In the genomic region with DNA sequence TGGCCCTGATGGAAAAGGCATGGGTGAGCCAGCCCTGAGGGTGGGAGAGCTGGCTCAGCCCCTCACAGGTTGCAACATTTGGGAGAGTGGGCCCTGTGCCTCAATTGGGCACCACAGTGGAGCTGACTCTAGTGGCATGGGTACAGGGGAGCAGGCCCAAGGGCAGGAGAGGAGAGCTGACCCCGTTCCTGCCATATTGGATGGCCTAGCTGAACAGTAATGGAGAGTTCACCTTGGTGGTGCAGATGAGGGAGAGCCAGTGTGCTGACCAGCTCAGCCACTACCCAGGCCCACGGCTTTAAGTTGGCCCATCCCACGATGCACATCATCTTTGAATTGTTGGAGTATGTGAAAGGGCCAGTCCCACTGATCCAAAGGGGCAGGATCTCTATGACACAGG, we compare ENCODE assay signal across 20 mouse cellular contexts. TPM values are rescaled to one million over a fixed set of nuclear protein-coding genes. Genes with fewer than 3 reads are reported as not detected.
DNase-seq lines count a peak whose midpoint lies in the region; ATAC-seq lines count a peak whose summit lies in the region.
"Had no signal": no experiment of that assay in that cellular context is flagged by ENCODE, and none has a peak within 500 bp of the region (broad histone marks: within the 10 kb centered on the region; RNA-seq: fewer than 3 reads in every experiment).

No protein-coding gene starts in this region.

- no peak overlapping the region for H3K9ac ChIP-seq in heart, embryonic 14.5 days (ENCODE audit: low read length)
- H3K9ac ChIP-seq in limb, embryonic 11.5 days (ENCODE audit: low read length), result no peak overlapping the region
- no peak overlapping the region for H3K9ac ChIP-seq in neural tube, embryonic 12.5 days
- no peak overlapping the region for H3K9ac ChIP-seq in liver, embryonic 12.5 days
- H3K9ac ChIP-seq: forebrain, postnatal 0 days; hindbrain, embryonic 15.5 days had no signal

- H3K36me3 ChIP-seq in heart, embryonic 14.5 days (ENCODE audit: control insufficient read depth, insufficient read depth, low read length), result no peaks in the 10 kb centered on the region
- no peaks in the 10 kb centered on the region for H3K36me3 ChIP-seq in heart, embryonic 10.5 days
- no peaks in the 10 kb centered on the region for H3K36me3 ChIP-seq in limb, embryonic 11.5 days (ENCODE audit: control insufficient read depth, insufficient read depth, low read length)
- no peaks in the 10 kb centered on the region for H3K36me3 ChIP-seq in limb, embryonic 10.5 days
- H3K36me3 ChIP-seq in neural tube, embryonic 12.5 days, result no peaks in the 10 kb centered on the region
- no peaks in the 10 kb centered on the region for H3K36me3 ChIP-seq in liver, embryonic 12.5 days
- H3K36me3 ChIP-seq: embryonic facial prominence, embryonic 10.5 days; hindbrain, embryonic 15.5 days had no signal

- H3K9me3 ChIP-seq in heart, embryonic 14.5 days (ENCODE audit: control insufficient read depth, low read length), result no peaks in the 10 kb centered on the region
- no peaks in the 10 kb centered on the region for H3K9me3 ChIP-seq in heart, embryonic 10.5 days
- no peaks in the 10 kb centered on the region for H3K9me3 ChIP-seq in limb, embryonic 11.5 days (ENCODE audit: control insufficient read depth, low read length)
- 0 out of 2 replicates have a peak, but pooled peaks cover 3% of the 10 kb centered on the region for H3K9me3 ChIP-seq in limb, embryonic 10.5 days (replicated peaks)
- no peaks in the 10 kb centered on the region for H3K9me3 ChIP-seq in neural tube, embryonic 12.5 days
- no peaks in the 10 kb centered on the region for H3K9me3 ChIP-seq in liver, embryonic 12.5 days (replicated peaks)
- H3K9me3 ChIP-seq: embryonic facial prominence, embryonic 10.5 days; hindbrain, embryonic 15.5 days had no signal

- WGBS in heart, embryonic 14.5 days, result 82% methylated on average over 3 of the region's 3 CpGs
- 75% methylated on average over 3 of the region's 3 CpGs for WGBS in heart, embryonic 10.5 days
- 91% methylated on average over 3 of the region's 3 CpGs for WGBS in limb, embryonic 11.5 days
- WGBS in limb, embryonic 10.5 days, result 90% methylated on average over 3 of the region's 3 CpGs
- WGBS in neural tube, embryonic 12.5 days, result 92% methylated on average over 3 of the region's 3 CpGs
- 62% methylated on average over 3 of the region's 3 CpGs for WGBS in liver, embryonic 12.5 days (ENCODE audit: insufficient replicate concordance)

- no peaks in the 10 kb centered on the region for H3K27me3 ChIP-seq in heart, embryonic 14.5 days (ENCODE audit: control insufficient read depth, insufficient read depth, low read length)
- H3K27me3 ChIP-seq in heart, embryonic 10.5 days (ENCODE audit: insufficient read depth, poor library complexity, severe bottlenecking), result no peaks in the 10 kb centered on the region; the same call in 1 of the 2 replicates
- no peaks in the 10 kb centered on the region for H3K27me3 ChIP-seq in limb, embryonic 11.5 days (ENCODE audit: control insufficient read depth, insufficient read depth, low read length)
- no peaks in the 10 kb centered on the region for H3K27me3 ChIP-seq in limb, embryonic 10.5 days (ENCODE audit: low read depth, poor library complexity, severe bottlenecking)
- no peaks in the 10 kb centered on the region for H3K27me3 ChIP-seq in neural tube, embryonic 12.5 days (replicated peaks)
- no peaks in the 10 kb centered on the region; the same call in 1 of the 2 replicates for H3K27me3 ChIP-seq in liver, embryonic 12.5 days (replicated peaks)
- H3K27me3 ChIP-seq: hindbrain, embryonic 15.5 days had no signal

- 0 out of 2 replicates have a peak, but pooled peaks have one; percentile 43 for ATAC-seq in heart, embryonic 14.5 days (ENCODE audit: insufficient number of reproducible peaks, insufficient read depth, low FRiP score, low read depth)
- peak; percentile 35; the same call in 1 of the 2 replicates for ATAC-seq in limb, embryonic 11.5 days (ENCODE audit: insufficient number of reproducible peaks, low FRiP score, low TSS enrichment, low read depth)
- ATAC-seq in neural tube, embryonic 12.5 days (ENCODE audit: low FRiP score, low read depth), result 0 out of 2 replicates have a peak, but pooled peaks have one; percentile 33
- ATAC-seq in liver, embryonic 12.5 days, result no peak
- ATAC-seq: forebrain, postnatal 0 days; intestine, embryonic 16.5 days had no signal

- no peak overlapping the region for H3K27ac ChIP-seq in heart, embryonic 14.5 days (replicated peaks in 1 of 2; ENCODE audit: control insufficient read depth in 1 of 2, insufficient read depth in 1 of 2, low read depth in 2 of 2, low read length in 2 of 2)
- H3K27ac ChIP-seq in heart, embryonic 10.5 days, result no peak overlapping the region
- H3K27ac ChIP-seq in limb, embryonic 11.5 days (replicated peaks; ENCODE audit: low read depth, low read length), result no peak overlapping the region
- no peak overlapping the region for H3K27ac ChIP-seq in limb, embryonic 10.5 days
- H3K27ac ChIP-seq in neural tube, embryonic 12.5 days, result no peak overlapping the region
- H3K27ac ChIP-seq in liver, embryonic 12.5 days, result no peak overlapping the region
- H3K27ac ChIP-seq: embryonic facial prominence, embryonic 10.5 days; hindbrain, embryonic 15.5 days had no signal

- no peak for DNase-seq in heart, embryonic 10.5 days (ENCODE audit: low spot score)
- DNase-seq in limb, embryonic 11.5 days (ENCODE audit: low spot score), result no peak
- DNase-seq in limb, embryonic 10.5 days (ENCODE audit: low spot score), result no peak
- DNase-seq in neural tube, embryonic 10.5 days (ENCODE audit: extremely low spot score, low spot score), result no peak
- DNase-seq: adrenal gland, adult 2 months; adrenal gland, postnatal 25 days; gastrocnemius, postnatal 14 days had no signal

- no peak overlapping the region for H3K4me2 ChIP-seq in heart, embryonic 14.5 days (ENCODE audit: low read length)
- H3K4me2 ChIP-seq in limb, embryonic 11.5 days (ENCODE audit: low read depth, severe bottlenecking), result no peak overlapping the region
- H3K4me2 ChIP-seq in neural tube, embryonic 12.5 days (replicated peaks), result no peak overlapping the region
- H3K4me2 ChIP-seq in liver, embryonic 12.5 days, result no peak overlapping the region
- H3K4me2 ChIP-seq: hindbrain, embryonic 15.5 days had no signal

- no peaks in the 10 kb centered on the region for H3K4me1 ChIP-seq in heart, embryonic 14.5 days (ENCODE audit: control insufficient read depth in 2 of 2, insufficient read depth in 2 of 2, low read length in 2 of 2)
- H3K4me1 ChIP-seq in heart, embryonic 10.5 days, result no peaks in the 10 kb centered on the region
- no peaks in the 10 kb centered on the region for H3K4me1 ChIP-seq in limb, embryonic 11.5 days (ENCODE audit: control insufficient read depth, insufficient read depth, low read length)
- peaks cover 6% of the 10 kb centered on the region for H3K4me1 ChIP-seq in limb, embryonic 10.5 days
- no peaks in the 10 kb centered on the region for H3K4me1 ChIP-seq in neural tube, embryonic 12.5 days
- peaks cover 4% of the 10 kb centered on the region; the same call in 1 of the 2 replicates for H3K4me1 ChIP-seq in liver, embryonic 12.5 days
- H3K4me1 ChIP-seq: hindbrain, embryonic 15.5 days had no signal

- H3K4me3 ChIP-seq in heart, embryonic 14.5 days (ENCODE audit: control insufficient read depth in 1 of 2, insufficient read depth in 1 of 2, low read depth in 1 of 2, low read length in 2 of 2), result no peak overlapping the region
- H3K4me3 ChIP-seq in heart, embryonic 10.5 days, result no peak overlapping the region
- H3K4me3 ChIP-seq in limb, embryonic 11.5 days (ENCODE audit: low read depth, low read length), result no peak overlapping the region
- no peak overlapping the region for H3K4me3 ChIP-seq in limb, embryonic 10.5 days
- no peak overlapping the region for H3K4me3 ChIP-seq in neural tube, embryonic 12.5 days
- H3K4me3 ChIP-seq in liver, embryonic 12.5 days, result no peak overlapping the region
- H3K4me3 ChIP-seq: embryonic facial prominence, embryonic 10.5 days; erythroblast, embryonic 14.5 days; hindbrain, embryonic 15.5 days had no signal

RNA-seq across cellular contexts. Expression of gene Mgat4d, which starts 6.2 kb away (rescaled TPM):
- polyA plus RNA-seq in heart, embryonic 14.5 days (2014; fragmentation: Nextera tagmentation; extraction: Ambion mirVana), result not detected in 2 replicates
- not detected in 2 replicates for polyA plus RNA-seq in heart, embryonic 10.5 days (2016; fragmentation: Nextera tagmentation; extraction: Ambion mirVana)
- polyA plus RNA-seq in limb, embryonic 11.5 days (2014; fragmentation: Nextera tagmentation; extraction: Ambion mirVana), result not detected in 2 replicates
- not detected in 2 replicates for polyA plus RNA-seq in limb, embryonic 10.5 days (2016; fragmentation: Nextera tagmentation; extraction: Ambion mirVana)
- polyA plus RNA-seq in neural tube, embryonic 12.5 days (2016; fragmentation: Nextera tagmentation; extraction: Ambion mirVana), result not detected in 2 replicates
- polyA plus RNA-seq in liver, embryonic 12.5 days (2016; fragmentation: Nextera tagmentation; extraction: Ambion mirVana), result not detected in 2 replicates
- polyA plus RNA-seq: adrenal gland, adult 2 months; cerebellum, adult 2 months; embryonic facial prominence, embryonic 10.5 days; embryonic facial prominence, embryonic 14.5 days; erythroblast, embryonic 14.5 days; forebrain, embryonic 11.5 days; forebrain, postnatal 0 days; gonadal fat pad, adult 2 months; heart, embryonic 16.5 days; hindbrain, embryonic 15.5 days; intestine, embryonic 16.5 days had no signal

RNA-seq across cellular contexts. Expression of gene Elmod2, which starts 9.8 kb away (rescaled TPM):
- polyA plus RNA-seq in heart, embryonic 14.5 days (2014; fragmentation: Nextera tagmentation; extraction: Ambion mirVana), result 12.6 and 13.1 TPM in 2 replicates
- polyA plus RNA-seq in heart, embryonic 10.5 days (2016; fragmentation: Nextera tagmentation; extraction: Ambion mirVana), result 14.5 and 15.4 TPM in 2 replicates
- polyA plus RNA-seq in limb, embryonic 11.5 days (2014; fragmentation: Nextera tagmentation; extraction: Ambion mirVana), result 26.2 and 27.1 TPM in 2 replicates
- 18.1 and 23.4 TPM in 2 replicates for polyA plus RNA-seq in limb, embryonic 10.5 days (2016; fragmentation: Nextera tagmentation; extraction: Ambion mirVana)
- polyA plus RNA-seq in neural tube, embryonic 12.5 days (2016; fragmentation: Nextera tagmentation; extraction: Ambion mirVana), result 23.3 and 24.4 TPM in 2 replicates
- 9.7 and 9.9 TPM in 2 replicates for polyA plus RNA-seq in liver, embryonic 12.5 days (2016; fragmentation: Nextera tagmentation; extraction: Ambion mirVana)

RNA-seq across cellular contexts. Expression of gene Clgn, which starts 47.6 kb away (rescaled TPM):
- polyA plus RNA-seq in heart, embryonic 14.5 days (2014; fragmentation: Nextera tagmentation; extraction: Ambion mirVana), result 0.08 TPM in 1 of 2 replicates, not detected in the other
- polyA plus RNA-seq in heart, embryonic 10.5 days (2016; fragmentation: Nextera tagmentation; extraction: Ambion mirVana), result 0.14 and 0.41 TPM in 2 replicates
- 2.5 and 2.7 TPM in 2 replicates for polyA plus RNA-seq in limb, embryonic 11.5 days (2014; fragmentation: Nextera tagmentation; extraction: Ambion mirVana)
- polyA plus RNA-seq in limb, embryonic 10.5 days (2016; fragmentation: Nextera tagmentation; extraction: Ambion mirVana), result 1.5 and 2.0 TPM in 2 replicates
- 7.0 and 8.0 TPM in 2 replicates for polyA plus RNA-seq in neural tube, embryonic 12.5 days (2016; fragmentation: Nextera tagmentation; extraction: Ambion mirVana)
- 0.36 and 0.51 TPM in 2 replicates for polyA plus RNA-seq in liver, embryonic 12.5 days (2016; fragmentation: Nextera tagmentation; extraction: Ambion mirVana)
- polyA plus RNA-seq: adrenal gland, adult 2 months; erythroblast, embryonic 14.5 days had no signal

RNA-seq across cellular contexts. Expression of gene Ucp1, which starts 51.9 kb away (rescaled TPM):
- polyA plus RNA-seq in heart, embryonic 14.5 days (2014; fragmentation: Nextera tagmentation; extraction: Ambion mirVana), result not detected in 2 replicates
- polyA plus RNA-seq in heart, embryonic 10.5 days (2016; fragmentation: Nextera tagmentation; extraction: Ambion mirVana), result not detected in 2 replicates
- polyA plus RNA-seq in limb, embryonic 11.5 days (2014; fragmentation: Nextera tagmentation; extraction: Ambion mirVana), result not detected in 2 replicates
- polyA plus RNA-seq in limb, embryonic 10.5 days (2016; fragmentation: Nextera tagmentation; extraction: Ambion mirVana), result not detected in 2 replicates
- polyA plus RNA-seq in neural tube, embryonic 12.5 days (2016; fragmentation: Nextera tagmentation; extraction: Ambion mirVana), result 0.15 TPM in 2 replicates
- not detected in 2 replicates for polyA plus RNA-seq in liver, embryonic 12.5 days (2016; fragmentation: Nextera tagmentation; extraction: Ambion mirVana)
- polyA plus RNA-seq: erythroblast, embryonic 14.5 days; forebrain, embryonic 11.5 days; forebrain, postnatal 0 days; heart, embryonic 16.5 days; hindbrain, embryonic 15.5 days; intestine, embryonic 16.5 days had no signal
